Mouse (Mus musculus) G1E-ER4 (cell line): ENCODE measurements around the gene Tmcc3. TPM values are rescaled to one million over a fixed set of nuclear protein-coding genes. Genes with fewer than 3 reads are reported as not detected.

Experiments used
- GATA1 ChIP-seq: IDR thresholded peaks from one replicate; pipeline ENCODE4 v1.8.0; 2012; ENCODE audit warnings: low read length, inconsistent platforms
- polyA plus RNA-seq: library from polyadenylated mRNA; stranded (reverse); fragments of >175 nt; gene quantifications from 2 replicates; pipeline ENCODE4 v1.2.3, GENCODE M21; 2012

Gene Tmcc3
- polyA plus RNA-seq, 1 experiment, result 7.3 TPM

DNA sequence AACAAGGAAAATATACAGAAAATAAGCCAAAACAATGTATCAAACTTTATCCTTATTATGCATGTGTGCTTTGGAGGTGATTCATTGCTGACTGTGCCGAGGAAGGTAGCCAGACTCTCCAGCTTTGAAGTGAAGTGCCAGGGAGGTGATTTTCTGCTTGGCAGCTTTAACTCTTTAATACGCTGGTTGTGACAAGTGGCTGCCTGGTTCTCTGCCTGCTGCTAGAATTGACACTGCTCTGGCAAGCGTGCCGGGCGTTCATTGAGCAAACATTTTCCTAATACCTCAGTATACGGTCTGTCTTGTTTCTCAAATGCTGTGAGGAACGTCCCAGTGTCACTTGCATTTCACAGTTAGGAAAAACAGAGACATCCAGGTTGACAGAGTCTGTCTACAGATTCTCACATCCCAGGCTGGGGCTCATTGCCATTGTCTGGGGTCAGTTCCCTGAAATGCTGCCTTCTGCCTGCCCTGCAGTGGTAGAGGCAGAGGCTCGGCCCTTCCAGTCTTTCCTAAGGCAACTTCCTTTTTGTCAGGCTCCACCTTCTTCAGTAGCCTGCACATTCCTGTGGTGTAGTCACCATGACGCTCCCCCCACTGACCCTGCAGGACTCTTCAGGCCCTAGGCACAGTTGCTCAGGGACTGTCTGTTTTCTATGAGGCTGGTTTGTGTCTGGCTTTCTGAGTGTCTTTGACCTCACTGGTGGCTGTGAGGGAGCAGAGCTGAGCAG is 69.1 kb downstream of the Tmcc3 start:
- TF ChIP-seq GATA1, result no peak

DNA sequence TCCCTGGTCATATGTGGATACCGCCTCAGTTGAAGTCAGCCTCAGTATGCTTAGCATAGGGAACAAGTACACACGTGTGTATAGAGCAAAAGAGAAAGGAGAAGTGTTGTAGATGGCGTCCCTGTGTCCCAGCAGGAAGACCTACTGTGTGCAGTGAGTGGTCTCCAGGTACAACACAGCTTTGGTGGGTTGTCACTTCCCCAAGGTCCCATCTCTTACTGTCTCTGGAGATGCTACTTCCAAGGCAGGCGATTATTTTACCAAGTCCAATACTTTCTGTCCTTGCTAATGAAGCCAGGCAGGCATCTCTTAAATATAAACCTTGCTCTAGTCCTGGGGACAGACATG is 69.6 kb downstream of the Tmcc3 start:
- no peak for TF ChIP-seq GATA1

GRCm38 (mm10) chr10:94382618-94383017 is 70.9 kb downstream of the Tmcc3 start:
- no peak for TF ChIP-seq GATA1

DNA sequence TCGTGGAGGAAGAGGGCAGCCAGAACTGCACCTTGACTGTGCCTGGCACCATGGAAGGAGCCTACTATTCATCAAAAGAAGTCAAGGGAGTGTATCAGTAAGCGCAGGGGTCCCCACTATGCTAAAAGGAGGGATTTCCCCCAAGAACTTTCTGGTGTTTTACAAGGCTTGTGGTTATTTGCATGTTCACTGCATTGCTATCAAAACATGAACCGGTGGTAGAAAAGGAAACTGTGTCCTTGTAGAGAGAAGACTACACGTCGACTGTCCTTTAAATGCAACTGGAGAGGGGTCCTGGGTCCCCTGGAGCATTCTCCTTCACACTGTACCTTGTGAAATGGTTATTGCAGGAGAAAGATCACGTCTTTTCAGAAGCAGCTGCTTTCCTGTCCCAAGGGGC is 71.8 kb downstream of the Tmcc3 start:
- TF ChIP-seq GATA1, result no peak

DNA sequence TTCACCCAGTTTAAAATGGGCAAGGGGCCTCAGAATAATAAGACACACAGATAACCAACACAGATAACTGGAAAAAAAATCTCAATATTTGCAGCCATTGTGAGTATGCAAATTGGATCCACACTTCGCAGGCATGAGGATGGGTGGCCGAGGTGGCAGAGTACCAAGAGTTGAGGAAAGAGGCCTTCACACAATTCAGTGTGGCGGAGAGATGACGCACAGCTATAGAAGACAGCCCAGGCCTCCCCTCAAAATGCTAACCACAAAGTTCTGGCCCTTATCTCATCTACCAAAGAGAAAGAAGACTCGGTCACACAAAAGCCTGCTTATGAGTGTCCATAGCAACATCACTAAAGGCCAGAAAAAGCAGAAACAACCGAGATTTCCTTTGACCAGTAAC is 77.5 kb downstream of the Tmcc3 start:
- no peak for TF ChIP-seq GATA1

DNA sequence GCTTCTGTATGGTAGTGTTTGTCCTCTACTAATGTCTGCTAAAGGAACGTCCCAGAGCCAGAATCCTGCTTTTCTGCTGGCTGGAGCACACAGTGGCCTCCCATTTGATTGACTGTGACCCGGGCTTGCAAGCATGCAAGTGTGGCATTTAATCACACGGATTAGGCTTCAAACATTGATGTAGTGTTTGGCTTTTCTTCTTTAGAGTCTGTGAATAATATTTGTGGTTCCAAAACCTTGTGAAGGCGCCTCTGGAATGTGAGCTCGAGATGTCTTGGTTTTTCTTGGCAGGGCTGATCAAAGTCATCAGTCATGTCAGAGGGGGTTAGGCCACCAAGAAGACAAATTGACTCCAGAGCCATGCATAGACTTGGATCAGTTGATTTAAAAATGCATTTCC is 79.3 kb downstream of the Tmcc3 start:
- TF ChIP-seq GATA1, result no peak

DNA sequence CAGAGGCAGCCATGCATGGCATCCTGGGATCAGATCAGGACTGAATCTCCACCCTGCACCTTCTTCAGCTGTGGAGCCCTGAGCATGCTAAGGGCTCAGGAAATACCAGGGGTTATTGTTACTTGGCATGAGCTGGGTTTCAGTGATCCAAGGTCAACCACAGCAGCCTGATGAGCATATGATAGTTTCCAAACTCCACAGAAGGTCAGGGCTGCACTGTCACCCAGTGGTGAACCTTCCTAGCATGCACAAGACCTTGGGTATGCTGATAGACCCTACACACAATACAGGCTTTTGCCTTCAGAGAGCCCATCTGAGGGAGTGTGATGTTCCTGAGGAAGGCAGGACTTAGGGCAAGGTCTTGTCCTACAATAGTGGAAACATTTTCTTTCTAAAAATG is 82.5 kb downstream of the Tmcc3 start:
- TF ChIP-seq GATA1, result no peak

- no peak for TF ChIP-seq GATA1
These were observed 86.3 kb downstream of the Tmcc3 start for GRCm38 (mm10) chr10:94397833-94398596.

DNA sequence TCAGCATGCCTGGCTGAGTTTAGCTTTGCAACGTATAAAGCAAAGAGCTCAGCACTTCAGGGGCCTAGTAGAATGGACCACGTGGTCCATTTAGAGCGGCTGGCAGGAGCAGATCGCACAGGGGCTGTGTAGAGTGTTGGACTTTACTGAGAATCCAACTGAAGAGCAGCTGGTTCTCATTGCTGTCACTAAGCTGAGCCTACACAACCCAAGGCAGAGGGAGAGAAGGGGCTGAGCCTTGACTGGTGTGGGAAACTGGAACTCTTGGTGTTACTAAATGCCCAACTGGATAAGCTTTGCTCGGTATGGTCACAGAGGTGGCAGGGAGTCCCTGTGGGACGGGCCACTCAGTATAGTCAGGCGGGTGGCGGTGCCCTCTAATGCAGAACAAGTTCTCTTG is 89.1 kb downstream of the Tmcc3 start:
- no peak for TF ChIP-seq GATA1

DNA sequence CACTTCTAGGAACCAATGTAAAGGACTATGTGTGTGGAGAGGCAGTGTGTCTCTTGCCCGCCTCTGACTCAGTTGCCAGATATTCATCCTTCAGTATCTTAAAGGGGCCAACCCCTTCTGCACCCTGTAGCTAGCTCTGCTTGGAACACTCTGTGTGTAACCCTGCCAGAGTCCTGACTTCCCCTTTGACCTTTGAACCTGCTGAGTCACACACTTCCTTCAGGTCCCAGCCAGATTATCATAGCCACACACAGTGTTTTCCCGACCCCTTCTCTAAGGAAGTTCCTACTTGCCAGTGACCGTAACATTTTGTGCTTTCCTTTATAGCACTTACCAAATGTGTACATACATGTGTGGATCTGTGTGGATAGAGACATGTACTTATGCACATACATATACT is 93.7 kb downstream of the Tmcc3 start:
- TF ChIP-seq GATA1, result no peak

- no peak for TF ChIP-seq GATA1
These were observed 95.1 kb downstream of the Tmcc3 start for GRCm38 (mm10) chr10:94406821-94407220.

GRCm38 (mm10) chr10:94408356-94409146 is 96.8 kb downstream of the Tmcc3 start:
- TF ChIP-seq GATA1, result no peak

GRCm38 (mm10) chr10:94409661-94410060 is 97.9 kb downstream of the Tmcc3 start:
- no peak for TF ChIP-seq GATA1

GRCm38 (mm10) chr10:94411594-94411993 is 99.8 kb downstream of the Tmcc3 start:
- no peak for TF ChIP-seq GATA1

DNA sequence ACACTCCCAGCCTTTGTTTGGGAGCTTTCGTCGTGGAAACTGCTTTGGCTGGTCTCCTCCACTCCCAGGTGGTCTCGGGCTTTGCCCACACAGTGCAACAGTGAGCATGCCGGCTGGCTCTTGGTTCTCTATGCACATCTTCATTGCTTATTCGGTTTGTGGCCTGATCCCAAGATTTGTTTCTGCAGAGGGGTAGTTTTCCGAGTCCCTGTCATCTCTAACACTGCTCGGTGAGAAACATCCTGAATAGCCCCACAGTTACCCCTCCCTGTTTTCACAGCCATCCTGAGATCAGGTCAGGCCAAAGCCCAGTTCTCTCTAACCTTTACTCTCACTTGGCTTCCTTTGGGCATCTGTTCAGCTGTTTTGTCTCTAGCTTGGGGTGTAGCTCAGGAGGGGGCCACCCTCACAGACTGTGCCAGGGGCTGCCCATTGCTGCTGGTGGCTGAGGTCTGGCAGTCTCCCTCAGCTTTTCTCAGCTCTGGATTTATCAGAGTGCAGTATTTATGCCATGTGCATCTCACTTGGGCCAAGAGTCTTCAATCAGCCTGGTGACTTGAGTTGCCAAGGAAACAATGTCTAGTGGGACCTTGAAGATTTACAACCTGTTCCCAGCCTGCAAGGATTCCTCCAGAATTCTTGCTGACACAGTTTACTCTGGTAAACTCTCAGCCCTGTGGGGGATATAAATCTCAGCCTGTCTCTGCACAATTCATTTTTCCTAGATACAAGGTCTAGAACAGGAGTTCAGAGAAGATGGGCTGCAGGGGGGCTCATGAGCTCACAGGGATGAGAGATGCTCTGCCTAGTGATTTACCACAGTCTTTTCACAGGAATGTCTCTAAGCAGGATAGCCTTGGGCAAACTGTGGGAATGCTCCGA is 102.3 kb downstream of the Tmcc3 start:
- TF ChIP-seq GATA1, result no peak
